Mouse (Mus musculus): ENCODE data around the gene Smarcc2. TPM values are rescaled to one million over a fixed set of nuclear protein-coding genes. Genes with fewer than 3 reads are reported as not detected.

Gene Smarcc2
- polyA plus RNA-seq, 1 experiment from 2014 or later = 177 TPM

GRCm38 (mm10) chr10:128445407-128445806 lies 13.6 kb upstream of the Smarcc2 start:
- Histone ChIP-seq H3K27me3 (replicated peaks) (no peaks in the 10 kb centered on the region), H3K9ac (no peak overlapping the region)

GRCm38 (mm10) chr10:128451014-128451413 lies 8.0 kb upstream of the Smarcc2 start:
- Histone ChIP-seq H3K36me3 (no peaks in the 10 kb centered on the region), H3K27ac (no peak overlapping the region), H3K4me3 (no peak overlapping the region), H3K4me1 (no peaks in the 10 kb centered on the region), H3K27me3 (replicated peaks) (no peaks in the 10 kb centered on the region), H3K9me3 (no peaks in the 10 kb centered on the region), H3K9ac (no peak overlapping the region), H3K4me2 (replicated peaks) (no peak overlapping the region)
- ATAC-seq (ENCODE audit: low FRiP score, low read depth) = no peak
- WGBS = 90% methylated on average over 6 of the region's 6 CpGs

More at GRCm38 (mm10) chr10:128445407-128445806, 13.6 kb upstream of the Smarcc2 start:
- no peak overlapping the region for H3K4me3 ChIP-seq
- ATAC-seq (ENCODE audit: low FRiP score, low read depth) = no peak
- no peaks in the 10 kb centered on the region for H3K9me3 ChIP-seq
- no peak overlapping the region for H3K27ac ChIP-seq
- H3K4me1 ChIP-seq = no peaks in the 10 kb centered on the region
- WGBS = 84% methylated on average over 4 of the region's 4 CpGs
- no peak overlapping the region for H3K4me2 ChIP-seq (replicated peaks)
- H3K36me3 ChIP-seq = peaks cover 9% of the 10 kb centered on the region

- 82% methylated on average over 3 of the region's 3 CpGs for WGBS
- no peak for ATAC-seq (ENCODE audit: low FRiP score, low read depth)
- Histone ChIP-seq H3K4me2 (replicated peaks) (no peak overlapping the region), H3K36me3 (no peaks in the 10 kb centered on the region), H3K4me1 (no peaks in the 10 kb centered on the region), H3K27me3 (replicated peaks) (no peaks in the 10 kb centered on the region), H3K27ac (no peak overlapping the region), H3K4me3 (no peak overlapping the region), H3K9ac (no peak overlapping the region), H3K9me3 (no peaks in the 10 kb centered on the region)
Measured at GRCm38 (mm10) chr10:128454471-128454870, 4.6 kb upstream of the Smarcc2 start.

- no peak overlapping the region for H3K9ac ChIP-seq
Measured at GRCm38 (mm10) chr10:128455280-128455679, 3.8 kb upstream of the Smarcc2 start.

GRCm38 (mm10) chr10:128457676-128458075 lies 1.4 kb upstream of the Smarcc2 start:
- H3K27ac ChIP-seq = no peak overlapping the region
- ATAC-seq (ENCODE audit: low FRiP score, low read depth) = no peak
- peaks cover 12% of the 10 kb centered on the region for H3K4me1 ChIP-seq
- H3K4me2 ChIP-seq (replicated peaks) = peak overlapping the region; percentile 80
- H3K9me3 ChIP-seq = no peaks in the 10 kb centered on the region
- WGBS = 87% methylated on average over 6 of the region's 6 CpGs
- H3K4me3 ChIP-seq = no peak overlapping the region
- no peak overlapping the region for H3K9ac ChIP-seq
- peaks cover 8% of the 10 kb centered on the region for H3K36me3 ChIP-seq
- no peaks in the 10 kb centered on the region for H3K27me3 ChIP-seq (replicated peaks)

More at GRCm38 (mm10) chr10:128455280-128455679, 3.8 kb upstream of the Smarcc2 start:
- Histone ChIP-seq H3K27ac (no peak overlapping the region), H3K4me2 (replicated peaks) (peak overlapping the region; percentile 38), H3K9me3 (no peaks in the 10 kb centered on the region), H3K4me3 (no peak overlapping the region), H3K27me3 (replicated peaks) (no peaks in the 10 kb centered on the region), H3K36me3 (no peaks in the 10 kb centered on the region), H3K4me1 (peaks cover 2% of the 10 kb centered on the region)
- no peak for ATAC-seq (ENCODE audit: low FRiP score, low read depth)
- WGBS = 6% methylated on average over 6 of the region's 6 CpGs

GRCm38 (mm10) chr10:128458348-128458718 lies 715 bp upstream of the Smarcc2 start:
- under 1% methylated on average over 29 of the region's 29 CpGs for WGBS
- H3K9me3 ChIP-seq = no peaks in the 10 kb centered on the region
- H3K4me3 ChIP-seq = peak overlapping the region; percentile 97
- peak overlapping the region; percentile 99 for H3K9ac ChIP-seq
- peak overlapping the region; percentile 80 for H3K4me2 ChIP-seq (replicated peaks)
- ATAC-seq (ENCODE audit: low FRiP score, low read depth) = peak; percentile 82
- H3K27ac ChIP-seq = peak overlapping the region; percentile 95
- H3K27me3 ChIP-seq (replicated peaks) = no peaks in the 10 kb centered on the region
- H3K4me1 ChIP-seq = peaks cover 12% of the 10 kb centered on the region
- H3K36me3 ChIP-seq = peaks cover 15% of the 10 kb centered on the region

- Histone ChIP-seq H3K4me3 (peak overlapping the region; percentile 97), H3K9me3 (no peaks in the 10 kb centered on the region), H3K9ac (peak overlapping the region; percentile 99), H3K36me3 (peaks cover 28% of the 10 kb centered on the region), H3K4me1 (peaks cover 12% of the 10 kb centered on the region), H3K4me2 (replicated peaks) (peak overlapping the region; percentile 80), H3K27ac (peak overlapping the region; percentile 95), H3K27me3 (replicated peaks) (no peaks in the 10 kb centered on the region)
- peak; percentile 45 for ATAC-seq (ENCODE audit: low FRiP score, low read depth)
- WGBS = 2% methylated on average over 44 of the region's 67 CpGs
Measured at GRCm38 (mm10) chr10:128459409-128460269, 591 bp downstream of the Smarcc2 start.

GRCm38 (mm10) chr10:128460270-128460630 lies 1.2 kb downstream of the Smarcc2 start:
- peak overlapping the region; percentile 97 for H3K4me3 ChIP-seq
- 2% methylated on average over 5 of the region's 5 CpGs for WGBS
- peaks cover 12% of the 10 kb centered on the region for H3K4me1 ChIP-seq
- peak overlapping the region; percentile 80 for H3K4me2 ChIP-seq (replicated peaks)
- no peaks in the 10 kb centered on the region for H3K27me3 ChIP-seq (replicated peaks)
- ATAC-seq (ENCODE audit: low FRiP score, low read depth) = no peak
- H3K27ac ChIP-seq = no peak overlapping the region; the same call in 1 of the 2 replicates
- peaks cover 32% of the 10 kb centered on the region for H3K36me3 ChIP-seq
- peak overlapping the region; percentile 99 for H3K9ac ChIP-seq
- H3K9me3 ChIP-seq = no peaks in the 10 kb centered on the region

- H3K36me3 ChIP-seq = peaks cover 91% of the 10 kb centered on the region
- no peak overlapping the region for H3K4me2 ChIP-seq (replicated peaks)
- H3K4me3 ChIP-seq = no peak overlapping the region
- no peak overlapping the region for H3K27ac ChIP-seq
- no peak for ATAC-seq (ENCODE audit: low FRiP score, low read depth)
- H3K9me3 ChIP-seq = no peaks in the 10 kb centered on the region
- no peaks in the 10 kb centered on the region for H3K27me3 ChIP-seq (replicated peaks)
- no peak overlapping the region for H3K9ac ChIP-seq
- WGBS = 90% methylated on average over 12 of the region's 12 CpGs
- no peaks in the 10 kb centered on the region for H3K4me1 ChIP-seq
Measured at GRCm38 (mm10) chr10:128474366-128474765, 15.3 kb downstream of the Smarcc2 start.

- H3K27ac ChIP-seq = no peak overlapping the region
- no peak overlapping the region for H3K9ac ChIP-seq
- H3K9me3 ChIP-seq = no peaks in the 10 kb centered on the region
- H3K4me1 ChIP-seq = peaks cover 6% of the 10 kb centered on the region
- no peaks in the 10 kb centered on the region for H3K27me3 ChIP-seq (replicated peaks)
- 94% methylated on average over 7 of the region's 7 CpGs for WGBS
- H3K4me3 ChIP-seq = no peak overlapping the region
- no peak overlapping the region for H3K4me2 ChIP-seq (replicated peaks)
- peaks cover 92% of the 10 kb centered on the region for H3K36me3 ChIP-seq
- no peak for ATAC-seq (ENCODE audit: low FRiP score, low read depth)
Measured at GRCm38 (mm10) chr10:128486370-128486769, 27.3 kb downstream of the Smarcc2 start.

- H3K4me3 ChIP-seq = no peak overlapping the region
- no peak overlapping the region for H3K9ac ChIP-seq
- no peak overlapping the region for H3K4me2 ChIP-seq (replicated peaks)
- peaks cover 81% of the 10 kb centered on the region for H3K36me3 ChIP-seq
- H3K9me3 ChIP-seq = no peaks in the 10 kb centered on the region
- no peak overlapping the region for H3K27ac ChIP-seq
- H3K27me3 ChIP-seq (replicated peaks) = no peaks in the 10 kb centered on the region
- peaks cover 22% of the 10 kb centered on the region for H3K4me1 ChIP-seq
- 94% methylated on average over 22 of the region's 22 CpGs for WGBS
- no peak for ATAC-seq (ENCODE audit: low FRiP score, low read depth)
Measured at GRCm38 (mm10) chr10:128487861-128488712, 29.0 kb downstream of the Smarcc2 start.

- H3K36me3 ChIP-seq = peaks cover 74% of the 10 kb centered on the region
- no peak for ATAC-seq (ENCODE audit: low FRiP score, low read depth)
- WGBS = 85% methylated on average over 4 of the region's 4 CpGs
Measured at GRCm38 (mm10) chr10:128488776-128489175, 29.7 kb downstream of the Smarcc2 start.

More at GRCm38 (mm10) chr10:128488776-128489175, 29.7 kb downstream of the Smarcc2 start:
- H3K4me2 ChIP-seq (replicated peaks) = no peak overlapping the region
- peaks cover 22% of the 10 kb centered on the region for H3K4me1 ChIP-seq
- no peaks in the 10 kb centered on the region for H3K27me3 ChIP-seq (replicated peaks)
- no peak overlapping the region for H3K27ac ChIP-seq
- H3K9me3 ChIP-seq = no peaks in the 10 kb centered on the region
- H3K9ac ChIP-seq = 0 out of 2 replicates have a peak overlapping the region, but pooled peaks have one; percentile 18
- no peak overlapping the region for H3K4me3 ChIP-seq

Measured in neural tube, embryonic 12.5 days (tissue).